ENCODE assay signal across 8 mouse cellular contexts in genomic region chr12:116405045-116405835, GRCm38 (mm10). TPM values are rescaled to one million over a fixed set of nuclear protein-coding genes. Genes with fewer than 3 reads are reported as not detected.
DNase-seq lines count a peak whose midpoint lies in the region; ATAC-seq lines count a peak whose summit lies in the region.

TSS of gene Ncapg2 (plus strand) at chr12:116405402.

- under 1% methylated on average over 72 of the region's 72 CpGs for WGBS in heart, embryonic 10.5 days
- WGBS in kidney, embryonic 15.5 days: under 1% methylated on average over 72 of the region's 72 CpGs

- peak within 1 kb of the TSS; percentile 90 for H3K4me3 ChIP-seq in heart, embryonic 10.5 days
- peak within 1 kb of the TSS; percentile 90 for H3K4me3 ChIP-seq in kidney, embryonic 15.5 days (replicated peaks)

- peak within 1 kb of the TSS; percentile 85 for H3K9ac ChIP-seq in kidney, embryonic 15.5 days

- peak; percentile 100 for DNase-seq in B cell, adult 2 months
- peak; percentile 99 for DNase-seq in brain, adult 2 months (ENCODE audit: low read depth, low spot score)
- DNase-seq in heart, embryonic 10.5 days (ENCODE audit: low spot score): peak; percentile 99
- peak; percentile 100 for DNase-seq in liver
- peak; percentile 100 for DNase-seq in spleen, postnatal 4 days (ENCODE audit: low spot score in 2 of 2)

- H3K36me3 ChIP-seq in heart, embryonic 10.5 days: peaks cover 50% of the 10 kb centered on the region
- peaks cover 54% of the 10 kb centered on the region for H3K36me3 ChIP-seq in kidney, embryonic 15.5 days

- peak within 1 kb of the TSS; percentile 93 for H3K27ac ChIP-seq in heart, embryonic 10.5 days
- H3K27ac ChIP-seq in kidney, embryonic 15.5 days: peak within 1 kb of the TSS; percentile 80

- H3K4me1 ChIP-seq in heart, embryonic 10.5 days: peaks cover 12% of the 10 kb centered on the region
- H3K4me1 ChIP-seq in kidney, embryonic 15.5 days: peaks cover 16% of the 10 kb centered on the region

- no peaks in the 10 kb centered on the region for H3K27me3 ChIP-seq in heart, embryonic 10.5 days (ENCODE audit: insufficient read depth, poor library complexity, severe bottlenecking)
- H3K27me3 ChIP-seq in kidney, embryonic 15.5 days: no peaks in the 10 kb centered on the region

- peak; percentile 91 for ATAC-seq in erythroblast, adult 5-6 weeks (replicated peaks; ENCODE audit: low FRiP score, poor library complexity, severe bottlenecking)
- ATAC-seq in kidney, embryonic 15.5 days (replicated peaks; ENCODE audit: low FRiP score): peak; percentile 100
- ATAC-seq in monocyte, adult 5-6 weeks (replicated peaks; ENCODE audit: insufficient number of reproducible peaks, low FRiP score, low TSS enrichment, poor library complexity, severe bottlenecking): peak; percentile 97

- peak within 1 kb of the TSS; percentile 90 for H3K4me2 ChIP-seq in kidney, embryonic 15.5 days

- 0 out of 2 replicates have a peak, but pooled peaks cover 8% of the 10 kb centered on the region for H3K9me3 ChIP-seq in heart, embryonic 10.5 days
- peaks cover 29% of the 10 kb centered on the region for H3K9me3 ChIP-seq in kidney, embryonic 15.5 days (replicated peaks)

RNA-seq across cellular contexts. Expression of gene Ncapg2, which starts in this region (rescaled TPM):
- 52.2 and 57.3 TPM in 2 replicates for total RNA-seq in erythroblast, adult 5-6 weeks (2015; ENCODE audit: low replicate concordance)
- total RNA-seq in erythroblast, adult 5-6 weeks (2017; ENCODE audit: low replicate concordance): 100 and 123 TPM in 2 replicates
- 36.4 and 37.6 TPM in 2 replicates for polyA plus RNA-seq in heart, embryonic 10.5 days (2016; fragmentation: Nextera tagmentation; extraction: Ambion mirVana)
- polyA plus RNA-seq in kidney, embryonic 15.5 days (2015; fragmentation: Nextera tagmentation; extraction: Ambion mirVana): 37.0 and 37.2 TPM in 2 replicates
- 6.6 to 20.8 TPM (median 15.9 TPM) in 3 replicates for total RNA-seq in monocyte, adult 5-6 weeks (2017)

Comparison
In these comparisons a context has a peak if more than half of its experiments do, and no peak if none do; other contexts are left out.
1. Peak in every context shown above with its lines: DNase-seq, ATAC-seq, H3K4me3 ChIP-seq and H3K27ac ChIP-seq.